Mouse (Mus musculus): Measurements from ENCODE around the gene Vac14.

GRCm38 (mm10) chr8:110651847-110652246 lies 33.5 kb downstream of the Vac14 start:
- TF ChIP-seq POLR2A (IDR thresholded peaks at IDR 0.05; ENCODE audit: insufficient read depth, low read length) = no peak
- TF ChIP-seq EP300 (IDR thresholded peaks at IDR 0.05; ENCODE audit: insufficient read depth, low read depth, low read length) = no peak
- no peak for TF ChIP-seq CTCF (IDR thresholded peaks at IDR 0.05; ENCODE audit: low read depth, low read length)

Measured in ES-Bruce4 (cell line).